Mouse (Mus musculus) liver, embryonic 13.5 days (tissue): ENCODE data around the gene Ugt1a9. TPM values are rescaled to one million over a fixed set of nuclear protein-coding genes. Genes with fewer than 3 reads are reported as not detected.

ENCODE experiments used
- ATAC-seq: fragments of 200-750 bp; cut with Nextera tagmentation; 2 replicates; pipeline ENCODE4 v1.8.0; 2017; ENCODE audit warnings: low read depth, mild to moderate bottlenecking, moderate number of reproducible peaks, moderate library complexity
- DNase-seq: peaks from one replicate; pipeline ENCODE4 v3.0.0; 2022
- H3K27ac ChIP-seq: fragments of 300-500 bp; sonication (generic); 2 replicates; pipeline ENCODE4 v1.5.1; 2015; ENCODE audit warnings: moderate library complexity, mild to moderate bottlenecking, inconsistent platforms
- H3K27me3 ChIP-seq: fragments of 300-500 bp; sonication (generic); 2 replicates; pipeline ENCODE4 v1.6.1; 2015; ENCODE audit warnings: mild to moderate bottlenecking, inconsistent platforms
- H3K36me3 ChIP-seq: fragments of 300-500 bp; sonication (generic); 2 replicates; pipeline ENCODE4 v1.6.1; 2015; ENCODE audit warnings: mild to moderate bottlenecking, inconsistent platforms
- H3K4me1 ChIP-seq: fragments of 300-500 bp; sonication (generic); replicated peaks from 2 replicates; pipeline ENCODE4 v1.6.1; 2015; ENCODE audit warnings: inconsistent platforms
- H3K4me2 ChIP-seq: fragments of 300-500 bp; sonication (generic); 2 replicates; pipeline ENCODE4 v1.6.1; 2015; ENCODE audit warnings: inconsistent platforms, mild to moderate bottlenecking, moderate library complexity
- H3K4me3 ChIP-seq: fragments of 300-500 bp; sonication (generic); replicated peaks from 2 replicates; pipeline ENCODE4 v1.5.1; 2015; ENCODE audit warnings: mild to moderate bottlenecking, inconsistent platforms
- H3K9ac ChIP-seq: fragments of 300-500 bp; sonication (generic); 2 replicates; pipeline ENCODE4 v1.6.1; 2015; ENCODE audit warnings: mild to moderate bottlenecking, inconsistent platforms
- H3K9me3 ChIP-seq: fragments of 300-500 bp; sonication (generic); replicated peaks from 2 replicates; pipeline ENCODE4 v1.6.1; 2016; ENCODE audit warnings: inconsistent platforms
- WGBS: fragments of 180-500 bp; shearing (Covaris S2); methylation state at CpG from one replicate; pipeline ENCODE4 v1.1.7; 2015; ENCODE audit not compliant: insufficient replicate concordance; 5-methylcytosine and 5-hydroxymethylcytosine counted together
- polyA plus RNA-seq: library from polyadenylated mRNA; unstranded; fragments of >200 nt; fragmentation: Nextera tagmentation; extraction: Ambion mirVana; gene quantifications from 2 replicates; pipeline ENCODE4 v1.2.1, GENCODE M21; 2015

Ugt1a9 gene
- polyA plus RNA-seq, 1 experiment from 2014 or later = 0.16 TPM

GRCm38 (mm10) chr1:88232664-88233380, 162.2 kb downstream of the Ugt1a9 start:
- Histone ChIP-seq H3K9me3 (peaks cover 81% of the 10 kb centered on the region), H3K27me3 (no peaks in the 10 kb centered on the region), H3K4me2 (no peak overlapping the region), H3K27ac (no peak overlapping the region), H3K9ac (no peak overlapping the region), H3K36me3 (no peaks in the 10 kb centered on the region), H3K4me3 (no peak overlapping the region), H3K4me1 (no peaks in the 10 kb centered on the region)
- DNase-seq = no peak
- ATAC-seq = 0 out of 2 replicates have a peak, but pooled peaks have one; percentile 2
- 47% methylated on average over 3 of the region's 3 CpGs for WGBS

- Histone ChIP-seq H3K27me3 (no peaks in the 10 kb centered on the region), H3K36me3 (no peaks in the 10 kb centered on the region), H3K4me3 (no peak overlapping the region), H3K27ac (no peak overlapping the region), H3K4me1 (no peaks in the 10 kb centered on the region), H3K9me3 (peaks cover 83% of the 10 kb centered on the region), H3K4me2 (no peak overlapping the region), H3K9ac (no peak overlapping the region)
- 54% methylated on average over 14 of the region's 14 CpGs for WGBS
- DNase-seq = no peak
- 0 out of 2 replicates have a peak, but pooled peaks have one; percentile 3 for ATAC-seq
Observed at GRCm38 (mm10) chr1:88233421-88234247, 163.0 kb downstream of the Ugt1a9 start.

- ATAC-seq (no peak), DNase-seq (no peak)
- no peaks in the 10 kb centered on the region for H3K27me3 ChIP-seq
- no peaks in the 10 kb centered on the region for H3K4me1 ChIP-seq
- H3K36me3 ChIP-seq = no peaks in the 10 kb centered on the region
- no peak overlapping the region for H3K4me2 ChIP-seq
- H3K9me3 ChIP-seq = peaks cover 88% of the 10 kb centered on the region
- H3K9ac ChIP-seq = no peak overlapping the region
- no peak overlapping the region for H3K27ac ChIP-seq
- 45% methylated on average over 4 of the region's 4 CpGs for WGBS
- H3K4me3 ChIP-seq = no peak overlapping the region
Observed at GRCm38 (mm10) chr1:88234248-88234610, 163.6 kb downstream of the Ugt1a9 start.

DNA sequence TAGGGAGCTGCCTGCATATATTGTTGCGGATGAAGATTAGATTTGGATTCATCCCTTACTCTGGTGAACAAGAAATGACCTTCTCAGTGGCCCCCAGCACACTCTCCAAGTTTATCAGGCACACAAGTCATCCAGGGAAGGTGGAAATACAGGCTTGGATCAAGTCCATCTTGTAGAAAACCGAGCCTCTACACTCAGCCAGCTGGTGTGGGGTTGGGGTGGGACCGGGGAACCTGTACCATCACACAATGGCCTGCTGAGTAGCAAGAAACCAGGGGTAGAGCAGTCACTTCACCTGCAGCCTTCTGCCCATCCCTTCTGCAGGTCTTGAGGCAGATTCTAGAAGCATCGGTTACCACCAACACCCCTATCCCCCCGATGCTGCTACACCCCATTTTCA, 164.0 kb downstream of the Ugt1a9 start:
- Histone ChIP-seq H3K36me3 (no peaks in the 10 kb centered on the region), H3K9ac (no peak overlapping the region), H3K4me1 (no peaks in the 10 kb centered on the region), H3K27me3 (no peaks in the 10 kb centered on the region), H3K4me3 (no peak overlapping the region), H3K27ac (no peak overlapping the region), H3K9me3 (peaks cover 88% of the 10 kb centered on the region), H3K4me2 (no peak overlapping the region)
- no peak for DNase-seq
- ATAC-seq = no peak
- 31% methylated on average over 5 of the region's 5 CpGs for WGBS

DNA sequence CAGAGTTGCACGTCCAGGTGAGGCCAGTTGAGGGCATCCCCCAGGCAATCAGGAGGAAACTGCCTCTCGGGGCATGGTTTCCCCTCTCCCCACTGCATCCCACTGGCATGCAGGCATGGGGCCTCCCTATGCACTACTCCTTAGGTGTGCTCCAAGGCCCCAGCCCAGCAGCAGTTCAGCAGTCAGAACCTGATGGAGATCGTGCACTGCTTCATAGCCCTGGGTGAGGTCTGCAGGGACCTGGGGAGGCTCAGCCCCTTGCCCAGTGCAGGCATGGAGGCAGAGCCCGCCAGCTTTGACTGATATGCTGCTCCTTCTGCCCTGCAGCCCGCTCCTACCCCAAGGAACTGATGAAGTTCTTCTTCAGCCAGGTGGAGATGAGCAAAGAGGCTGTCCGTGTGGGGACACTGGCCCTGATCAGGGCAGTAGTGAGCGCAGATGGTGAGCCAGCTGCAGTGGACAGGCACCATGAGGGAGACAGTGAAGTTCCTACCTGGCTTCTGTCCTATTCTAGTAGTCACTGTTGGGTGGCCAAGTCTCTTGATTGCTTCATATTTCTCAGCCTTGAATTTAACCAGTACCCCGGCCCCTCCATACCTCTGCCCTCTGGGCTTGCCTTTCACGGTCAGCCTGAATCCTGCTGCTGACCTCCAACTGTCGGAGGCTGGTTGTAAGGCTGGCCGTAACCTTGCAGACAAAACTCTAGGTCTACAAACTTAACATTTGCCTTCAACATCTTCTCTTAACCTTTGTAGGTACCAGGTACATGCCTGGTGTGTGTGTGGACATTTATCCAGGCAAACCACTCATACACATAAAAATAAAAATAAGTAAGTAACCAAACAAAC, 164.7 kb downstream of the Ugt1a9 start:
- DNase-seq (no peak), ATAC-seq (0 out of 2 replicates have a peak, but pooled peaks have one; percentile 6)
- peaks cover 88% of the 10 kb centered on the region for H3K9me3 ChIP-seq
- H3K4me1 ChIP-seq = no peaks in the 10 kb centered on the region
- no peaks in the 10 kb centered on the region for H3K36me3 ChIP-seq
- H3K4me2 ChIP-seq = no peak overlapping the region
- H3K27me3 ChIP-seq = no peaks in the 10 kb centered on the region
- no peak overlapping the region for H3K27ac ChIP-seq
- H3K9ac ChIP-seq = no peak overlapping the region
- 48% methylated on average over 11 of the region's 11 CpGs for WGBS
- H3K4me3 ChIP-seq = no peak overlapping the region

DNA sequence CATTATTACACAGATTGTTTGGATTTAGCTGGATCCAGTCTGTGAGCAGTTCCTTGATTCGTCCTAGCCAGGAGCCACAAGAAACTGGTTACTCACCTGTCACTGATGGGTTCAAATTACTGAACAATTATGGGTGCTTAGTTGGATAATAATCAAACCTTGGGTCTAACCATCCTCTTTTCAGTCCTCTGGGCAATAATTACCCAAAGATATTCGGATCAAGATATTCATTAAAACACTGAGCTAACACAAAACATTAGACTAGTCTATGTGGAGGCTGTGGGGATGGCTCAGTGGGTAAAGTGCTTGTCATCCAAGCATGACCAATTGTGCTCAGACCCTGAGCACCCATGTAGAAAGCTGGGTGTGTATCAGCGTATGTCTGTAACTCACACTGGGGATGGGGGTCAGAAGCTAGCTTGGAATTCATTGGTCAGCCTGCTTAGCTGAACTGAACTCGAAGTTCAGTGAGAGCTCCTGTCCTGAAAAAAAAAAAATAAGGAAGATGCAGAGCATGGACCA, 165.4 kb downstream of the Ugt1a9 start:
- ATAC-seq (no peak), DNase-seq (no peak)
- Histone ChIP-seq H3K9ac (no peak overlapping the region), H3K9me3 (peaks cover 91% of the 10 kb centered on the region), H3K4me1 (no peaks in the 10 kb centered on the region), H3K27me3 (no peaks in the 10 kb centered on the region), H3K4me3 (no peak overlapping the region), H3K36me3 (no peaks in the 10 kb centered on the region), H3K4me2 (no peak overlapping the region), H3K27ac (no peak overlapping the region)
- 39% methylated on average over 4 of the region's 4 CpGs for WGBS

DNA sequence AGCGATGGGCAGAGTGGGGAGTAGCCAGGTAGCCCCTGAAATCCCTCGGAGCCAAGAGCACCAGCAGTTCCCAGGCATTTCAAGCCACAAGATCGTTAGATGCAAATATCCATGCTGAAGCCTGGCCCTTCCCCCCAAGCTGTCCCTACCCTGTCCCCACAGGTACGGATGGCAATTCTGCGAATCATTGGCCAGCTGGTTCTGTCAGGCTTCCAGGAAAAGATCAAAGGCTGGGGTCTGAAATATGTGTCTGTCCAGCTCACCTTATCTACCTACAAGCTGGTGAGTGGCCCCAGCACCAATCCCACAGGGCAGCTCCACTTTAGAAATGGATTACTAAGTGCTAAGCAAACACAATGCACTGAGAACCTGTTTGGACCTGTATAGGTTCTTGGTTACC, 166.7 kb downstream of the Ugt1a9 start:
- Histone ChIP-seq H3K4me2 (no peak overlapping the region), H3K36me3 (no peaks in the 10 kb centered on the region), H3K9me3 (peaks cover 86% of the 10 kb centered on the region), H3K27me3 (no peaks in the 10 kb centered on the region), H3K9ac (no peak overlapping the region), H3K4me3 (no peak overlapping the region), H3K4me1 (no peaks in the 10 kb centered on the region), H3K27ac (no peak overlapping the region)
- no peak for ATAC-seq
- WGBS = 57% methylated on average over 5 of the region's 5 CpGs
- no peak for DNase-seq

DNA sequence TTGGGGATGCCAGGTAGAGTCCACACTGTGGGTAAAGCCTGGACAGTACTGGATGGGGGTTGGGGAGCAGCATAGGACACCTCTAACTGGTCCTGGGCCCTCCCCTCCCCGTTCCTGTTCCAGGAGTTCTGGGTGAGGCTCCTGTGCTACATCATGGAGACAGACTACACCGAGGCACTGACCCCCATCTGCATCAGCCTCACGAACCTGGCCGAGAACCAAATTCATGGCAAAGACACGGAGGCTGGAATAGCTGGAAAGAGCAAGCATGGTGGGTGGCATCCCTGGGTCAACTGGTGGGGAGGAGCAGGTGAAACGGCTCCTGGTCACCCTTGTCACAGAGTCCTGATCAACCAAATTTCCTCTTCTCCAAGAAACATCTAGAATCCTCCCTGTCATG, 168.2 kb downstream of the Ugt1a9 start:
- Histone ChIP-seq H3K4me2 (no peak overlapping the region), H3K9ac (no peak overlapping the region), H3K9me3 (peaks cover 76% of the 10 kb centered on the region), H3K4me1 (no peaks in the 10 kb centered on the region), H3K27me3 (no peaks in the 10 kb centered on the region), H3K27ac (no peak overlapping the region), H3K36me3 (no peaks in the 10 kb centered on the region), H3K4me3 (no peak overlapping the region)
- ATAC-seq (no peak), DNase-seq (no peak)
- 59% methylated on average over 6 of the region's 6 CpGs for WGBS

- Histone ChIP-seq H3K27me3 (no peaks in the 10 kb centered on the region), H3K36me3 (no peaks in the 10 kb centered on the region), H3K4me1 (no peaks in the 10 kb centered on the region), H3K27ac (no peak overlapping the region), H3K4me2 (no peak overlapping the region), H3K9me3 (peaks cover 76% of the 10 kb centered on the region), H3K9ac (no peak overlapping the region), H3K4me3 (no peak overlapping the region)
- ATAC-seq (no peak), DNase-seq (no peak)
- WGBS = 58% methylated on average over 5 of the region's 5 CpGs
Observed at GRCm38 (mm10) chr1:88240072-88240471, 169.5 kb downstream of the Ugt1a9 start.

- H3K4me1 ChIP-seq = no peaks in the 10 kb centered on the region
- DNase-seq = no peak
- H3K9ac ChIP-seq = no peak overlapping the region
- WGBS = 46% methylated on average over 4 of the region's 4 CpGs
- no peak overlapping the region for H3K27ac ChIP-seq
- no peaks in the 10 kb centered on the region for H3K27me3 ChIP-seq
- H3K4me3 ChIP-seq = no peak overlapping the region
- peaks cover 76% of the 10 kb centered on the region for H3K9me3 ChIP-seq
- no peak overlapping the region for H3K4me2 ChIP-seq
- no peak for ATAC-seq
- no peaks in the 10 kb centered on the region for H3K36me3 ChIP-seq
Observed at GRCm38 (mm10) chr1:88240579-88240978, 170.0 kb downstream of the Ugt1a9 start.

DNA sequence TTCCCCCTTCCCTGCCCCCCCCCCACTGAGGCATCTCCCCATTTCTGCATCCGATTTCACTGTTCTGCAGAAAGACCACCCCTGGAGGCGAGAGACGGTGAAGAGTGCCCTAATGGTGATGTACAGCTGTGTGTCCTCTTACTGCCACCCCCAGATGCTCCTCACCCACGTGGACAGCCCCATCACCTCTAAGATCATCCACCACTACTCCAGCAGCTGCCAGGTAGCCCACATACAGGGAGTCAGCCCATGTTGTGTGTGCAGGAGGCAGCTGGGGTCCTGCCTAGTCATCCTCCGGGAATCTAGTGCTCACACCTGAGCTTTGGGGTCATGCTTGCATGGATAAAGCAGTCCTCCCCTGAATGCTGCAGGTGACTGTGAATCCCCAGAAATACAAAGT, 173.3 kb downstream of the Ugt1a9 start:
- no peak overlapping the region for H3K4me2 ChIP-seq
- peaks cover 75% of the 10 kb centered on the region for H3K9me3 ChIP-seq
- no peaks in the 10 kb centered on the region for H3K27me3 ChIP-seq

More for the DNA sequence above, 173.3 kb downstream of the Ugt1a9 start:
- 49% methylated on average over 5 of the region's 5 CpGs for WGBS
- H3K27ac ChIP-seq = no peak overlapping the region
- H3K4me1 ChIP-seq = no peaks in the 10 kb centered on the region
- no peak overlapping the region for H3K4me3 ChIP-seq
- ATAC-seq (no peak), DNase-seq (no peak)
- no peaks in the 10 kb centered on the region for H3K36me3 ChIP-seq
- no peak overlapping the region for H3K9ac ChIP-seq
